Mouse (Mus musculus): ENCODE results near the gene Ppp1r7. TPM values are rescaled to one million over a fixed set of nuclear protein-coding genes. Genes with fewer than 3 reads are reported as not detected.

The Ppp1r7 gene
- polyA plus RNA-seq, 1 experiment from 2014 or later: 93.2 TPM

- H3K36me3 ChIP-seq (replicated peaks): peaks cover 98% of the 10 kb centered on the region
- no peaks in the 10 kb centered on the region for H3K27me3 ChIP-seq (ENCODE audit: poor library complexity, severe bottlenecking)
- DNase-seq (ENCODE audit: extremely low spot score, low spot score): no peak
- H3K4me1 ChIP-seq: no peaks in the 10 kb centered on the region
- H3K4me3 ChIP-seq: no peak overlapping the region
- no peaks in the 10 kb centered on the region for H3K9me3 ChIP-seq
- WGBS: 87% methylated on average over 4 of the region's 4 CpGs
- no peak overlapping the region for H3K27ac ChIP-seq
Measured at GRCm38 (mm10) chr1:93362661-93363060, 20.0 kb downstream of the Ppp1r7 start.

- WGBS: 94% methylated on average over 6 of the region's 6 CpGs
- no peaks in the 10 kb centered on the region for H3K4me1 ChIP-seq
- no peak for DNase-seq (ENCODE audit: extremely low spot score, low spot score)
- no peak overlapping the region for H3K27ac ChIP-seq
- H3K27me3 ChIP-seq (ENCODE audit: poor library complexity, severe bottlenecking): no peaks in the 10 kb centered on the region
- H3K9me3 ChIP-seq: no peaks in the 10 kb centered on the region
- peaks cover 82% of the 10 kb centered on the region for H3K36me3 ChIP-seq (replicated peaks)
- no peak overlapping the region for H3K4me3 ChIP-seq
Measured at GRCm38 (mm10) chr1:93365641-93366040, 23.0 kb downstream of the Ppp1r7 start.

GRCm38 (mm10) chr1:93373665-93374064, 31.0 kb downstream of the Ppp1r7 start, which contains the start of gene Ano7:
Ano7 (plus strand) TSS chr1:93373930.
- Histone ChIP-seq H3K4me1 (peaks cover 3% of the 10 kb centered on the region; the same call in 1 of the 2 replicates), H3K27ac (no peak within 1 kb of the TSS), H3K36me3 (replicated peaks) (peaks cover 10% of the 10 kb centered on the region; the same call in 1 of the 2 replicates), H3K9me3 (no peaks in the 10 kb centered on the region), H3K4me3 (no peak within 1 kb of the TSS), H3K27me3 (ENCODE audit: poor library complexity, severe bottlenecking) (no peaks in the 10 kb centered on the region)
- no peak for DNase-seq (ENCODE audit: extremely low spot score, low spot score)
- 83% methylated on average over 4 of the region's 4 CpGs for WGBS

GRCm38 (mm10) chr1:93377307-93377706, 34.7 kb downstream of the Ppp1r7 start:
- H3K27ac ChIP-seq: no peak overlapping the region

DNA sequence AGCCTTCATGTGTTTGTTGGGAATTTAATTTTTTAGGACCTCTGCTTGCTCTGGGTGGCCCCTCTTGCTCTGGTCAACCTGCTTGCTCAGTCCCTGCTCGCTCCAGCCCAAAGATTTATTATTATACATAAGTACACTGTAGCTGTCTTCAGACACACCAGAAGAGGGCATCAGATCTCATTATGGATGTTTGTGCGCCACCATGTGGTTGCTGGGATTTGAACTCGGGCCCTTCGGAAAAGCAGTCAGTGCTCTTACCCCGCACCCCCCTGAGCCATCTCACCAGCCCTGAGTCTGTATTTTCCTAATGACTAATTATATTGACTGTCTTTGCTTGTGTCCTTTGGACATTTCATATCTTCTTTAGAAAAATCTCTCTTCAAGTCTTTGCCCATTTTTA, 36.5 kb downstream of the Ppp1r7 start:
- no peak overlapping the region for H3K27ac ChIP-seq
- no peaks in the 10 kb centered on the region for H3K9me3 ChIP-seq
- no peaks in the 10 kb centered on the region for H3K27me3 ChIP-seq (ENCODE audit: poor library complexity, severe bottlenecking)
- no peak overlapping the region for H3K4me3 ChIP-seq
- no peaks in the 10 kb centered on the region for H3K36me3 ChIP-seq (replicated peaks)
- 75% methylated on average over 5 of the region's 5 CpGs for WGBS
- no peaks in the 10 kb centered on the region for H3K4me1 ChIP-seq
- DNase-seq (ENCODE audit: extremely low spot score, low spot score): no peak

More at GRCm38 (mm10) chr1:93377307-93377706, 34.7 kb downstream of the Ppp1r7 start:
- DNase-seq (ENCODE audit: extremely low spot score, low spot score): no peak
- H3K36me3 ChIP-seq (replicated peaks): no peaks in the 10 kb centered on the region
- H3K9me3 ChIP-seq: no peaks in the 10 kb centered on the region
- 84% methylated on average over 5 of the region's 5 CpGs for WGBS
- H3K4me1 ChIP-seq: peaks cover 3% of the 10 kb centered on the region; the same call in 1 of the 2 replicates
- H3K27me3 ChIP-seq (ENCODE audit: poor library complexity, severe bottlenecking): no peaks in the 10 kb centered on the region
- H3K4me3 ChIP-seq: no peak overlapping the region

- no peak overlapping the region for H3K27ac ChIP-seq
- no peaks in the 10 kb centered on the region; the same call in 1 of the 2 replicates for H3K4me1 ChIP-seq
- no peaks in the 10 kb centered on the region for H3K9me3 ChIP-seq
- WGBS: 85% methylated on average over 2 of the region's 2 CpGs
- no peak overlapping the region for H3K4me3 ChIP-seq
- DNase-seq (ENCODE audit: extremely low spot score, low spot score): no peak
- no peaks in the 10 kb centered on the region for H3K36me3 ChIP-seq (replicated peaks)
- no peaks in the 10 kb centered on the region for H3K27me3 ChIP-seq (ENCODE audit: poor library complexity, severe bottlenecking)
Measured at GRCm38 (mm10) chr1:93387198-93387597, 44.5 kb downstream of the Ppp1r7 start.

- H3K9me3 ChIP-seq: no peaks in the 10 kb centered on the region
- DNase-seq (ENCODE audit: extremely low spot score, low spot score): no peak
- no peak overlapping the region for H3K4me3 ChIP-seq
- 80% methylated on average over 2 of the region's 2 CpGs for WGBS
- H3K4me1 ChIP-seq: no peaks in the 10 kb centered on the region; the same call in 1 of the 2 replicates
- no peak overlapping the region for H3K27ac ChIP-seq
- H3K27me3 ChIP-seq (ENCODE audit: poor library complexity, severe bottlenecking): no peaks in the 10 kb centered on the region
- no peaks in the 10 kb centered on the region for H3K36me3 ChIP-seq (replicated peaks)
Measured at GRCm38 (mm10) chr1:93388906-93389305, 46.3 kb downstream of the Ppp1r7 start.

- no peak for DNase-seq (ENCODE audit: extremely low spot score, low spot score)
- H3K27ac ChIP-seq: peak overlapping the region; percentile 21; the same call in 1 of the 2 replicates
Measured at GRCm38 (mm10) chr1:93401191-93402052, 58.8 kb downstream of the Ppp1r7 start.

GRCm38 (mm10) chr1:93403403-93403802, 60.7 kb downstream of the Ppp1r7 start:
- no peak overlapping the region for H3K4me3 ChIP-seq
- H3K4me1 ChIP-seq: peaks cover 9% of the 10 kb centered on the region
- 87% methylated on average over 4 of the region's 4 CpGs for WGBS
- no peak for DNase-seq (ENCODE audit: extremely low spot score, low spot score)
- peaks cover 32% of the 10 kb centered on the region for H3K36me3 ChIP-seq (replicated peaks)
- H3K27ac ChIP-seq: no peak overlapping the region
- no peaks in the 10 kb centered on the region for H3K9me3 ChIP-seq
- peaks cover 27% of the 10 kb centered on the region for H3K27me3 ChIP-seq (ENCODE audit: poor library complexity, severe bottlenecking)

More at GRCm38 (mm10) chr1:93401191-93402052, 58.8 kb downstream of the Ppp1r7 start:
- Histone ChIP-seq H3K4me3 (peak overlapping the region; percentile 42), H3K27me3 (ENCODE audit: poor library complexity, severe bottlenecking) (peaks cover 27% of the 10 kb centered on the region), H3K9me3 (no peaks in the 10 kb centered on the region), H3K4me1 (peaks cover 11% of the 10 kb centered on the region), H3K36me3 (replicated peaks) (peaks cover 12% of the 10 kb centered on the region)
- 23% methylated on average over 38 of the region's 38 CpGs for WGBS

Small RNAs within 50 kb of the gene (microRNA-seq; reads per million reads assigned to microRNA genes)
- gene Mir6345: not detected
- 0.90 reads per million for gene Mir6902

Other genes starting within 250 kb of the Ppp1r7 start
- 41.4 and 41.5 TPM in 2 replicates for gene Kif1a, start 240.9 kb upstream of the Ppp1r7 start, polyA plus RNA-seq (2016; fragmentation: Nextera tagmentation; extraction: Ambion mirVana)
- gene Agxt, start 207.6 kb upstream of the Ppp1r7 start, polyA plus RNA-seq (2016; fragmentation: Nextera tagmentation; extraction: Ambion mirVana): not detected in 2 replicates
- 0.92 and 1.0 TPM in 2 replicates for gene 2310007B03Rik, start 181.9 kb upstream of the Ppp1r7 start, polyA plus RNA-seq (2016; fragmentation: Nextera tagmentation; extraction: Ambion mirVana)
- gene Crocc2, start 174.1 kb upstream of the Ppp1r7 start, polyA plus RNA-seq (2016; fragmentation: Nextera tagmentation; extraction: Ambion mirVana): 0.05 and 0.12 TPM in 2 replicates
- gene Sned1, start 107.0 kb upstream of the Ppp1r7 start, polyA plus RNA-seq (2016; fragmentation: Nextera tagmentation; extraction: Ambion mirVana): 1.1 and 1.9 TPM in 2 replicates
- 35.1 and 39.8 TPM in 2 replicates for gene Mterf4, start 36.9 kb upstream of the Ppp1r7 start, polyA plus RNA-seq (2016; fragmentation: Nextera tagmentation; extraction: Ambion mirVana)
- gene Pask, start 628 bp downstream of the Ppp1r7 start, polyA plus RNA-seq (2016; fragmentation: Nextera tagmentation; extraction: Ambion mirVana): 32.7 and 36.5 TPM in 2 replicates
- gene Ano7, start 31.1 kb downstream of the Ppp1r7 start, polyA plus RNA-seq (2016; fragmentation: Nextera tagmentation; extraction: Ambion mirVana): 0.06 TPM in 1 of 2 replicates, not detected in the other
- gene Hdlbp, start 136.0 kb downstream of the Ppp1r7 start, polyA plus RNA-seq (2016; fragmentation: Nextera tagmentation; extraction: Ambion mirVana): 116 and 119 TPM in 2 replicates
- 3.7 and 4.8 TPM in 2 replicates for gene Farp2, start 169.2 kb downstream of the Ppp1r7 start, polyA plus RNA-seq (2016; fragmentation: Nextera tagmentation; extraction: Ambion mirVana)

All from forebrain, embryonic 10.5 days (tissue).